Mouse (Mus musculus) gastrocnemius, postnatal 14 days (tissue): ENCODE measurements around the gene Sgip1. TPM values are rescaled to one million over a fixed set of nuclear protein-coding genes. Genes with fewer than 3 reads are reported as not detected.

Experiments
- DNase-seq: peaks from one replicate; pipeline ENCODE4 v3.0.0; 2021; ENCODE audit warnings: mixed read lengths
- intact Hi-C: fragments of 180-260 bp; cut with DNase I; formaldehyde crosslinking; loops from one replicate; pipeline ENCODE4 v1.15.1; 2025; ENCODE audit warnings: low total_unique reads
- total RNA-seq, 2 experiments: library from RNA; stranded (reverse); gene quantifications; 2 replicates each; pipeline ENCODE4 v1.2.3; 2021

Gene Sgip1
- total RNA-seq, 2 experiments from 2014 or later = 1.0 to 1.4 TPM

GRCm38 (mm10) chr4:102955294-102955956 lies 214.3 kb downstream of the Sgip1 start:
- intact Hi-C loops = no loop called here
- no peak for DNase-seq

- no peak for DNase-seq
- intact Hi-C loops = no loop called here
Measured at GRCm38 (mm10) chr4:102959409-102959808, 218.3 kb downstream of the Sgip1 start.

- intact Hi-C loops = no loop called here
- no peak for DNase-seq
Measured at GRCm38 (mm10) chr4:102964174-102964573, 223.1 kb downstream of the Sgip1 start.

- DNase-seq = no peak
Measured at GRCm38 (mm10) chr4:102967811-102968210, 226.7 kb downstream of the Sgip1 start.

GRCm38 (mm10) chr4:102969599-102969998 lies 228.5 kb downstream of the Sgip1 start:
- DNase-seq = no peak
- intact Hi-C loops = no loop called here

More at GRCm38 (mm10) chr4:102967811-102968210, 226.7 kb downstream of the Sgip1 start:
- intact Hi-C loops = no loop called here

GRCm38 (mm10) chr4:102971159-102971558 lies 230.1 kb downstream of the Sgip1 start:
- DNase-seq = no peak
- intact Hi-C loops = no loop called here

- DNase-seq = no peak
- intact Hi-C loops = no loop called here
Measured at GRCm38 (mm10) chr4:102972071-102972470, 231.0 kb downstream of the Sgip1 start.

GRCm38 (mm10) chr4:102974172-102974571 lies 233.1 kb downstream of the Sgip1 start:
- DNase-seq = no peak
- intact Hi-C loops = no loop called here

GRCm38 (mm10) chr4:102976290-102977275 lies 235.5 kb downstream of the Sgip1 start:
- no peak for DNase-seq
- intact Hi-C loops = no loop called here

GRCm38 (mm10) chr4:102977778-102978321 lies 236.8 kb downstream of the Sgip1 start:
- intact Hi-C loops = no loop called here
- DNase-seq = no peak

GRCm38 (mm10) chr4:102978440-102978839 lies 237.3 kb downstream of the Sgip1 start, which contains the start of gene Tctex1d1:
Gene Tctex1d1 (plus strand): TSS chr4:102978606.
- intact Hi-C loops = no loop called here
- DNase-seq = peak; percentile 14

GRCm38 (mm10) chr4:102979385-102979784 lies 238.3 kb downstream of the Sgip1 start:
- intact Hi-C loops = no loop called here
- no peak for DNase-seq

GRCm38 (mm10) chr4:102981709-102982108 lies 240.6 kb downstream of the Sgip1 start:
- intact Hi-C loops = no loop called here
- no peak for DNase-seq

GRCm38 (mm10) chr4:102986173-102986572 lies 245.1 kb downstream of the Sgip1 start:
- intact Hi-C loops = loop anchor here (5.0 kb wide), 1 partner anchor 156 kb away; no protein-coding TSS in a partner anchor
- no peak for DNase-seq

GRCm38 (mm10) chr4:102986917-102987316 lies 245.8 kb downstream of the Sgip1 start:
- intact Hi-C loops = loop anchor here (5.0 kb wide), 1 partner anchor 155 kb away; no protein-coding TSS in a partner anchor
- peak; percentile 31 for DNase-seq

- intact Hi-C loops = loop anchor here (5.0 kb wide), 1 partner anchor 155 kb away; no protein-coding TSS in a partner anchor
- DNase-seq = no peak
Measured at GRCm38 (mm10) chr4:102987325-102987724, 246.2 kb downstream of the Sgip1 start.

- no peak for DNase-seq
- intact Hi-C loops = loop anchor here (5.0 kb wide), 1 partner anchor 155 kb away; no protein-coding TSS in a partner anchor
Measured at GRCm38 (mm10) chr4:102987756-102988155, 246.7 kb downstream of the Sgip1 start.

GRCm38 (mm10) chr4:102988526-102988925 lies 247.4 kb downstream of the Sgip1 start:
- intact Hi-C loops = loop anchor here (5.0 kb wide), 1 partner anchor 154 kb away; no protein-coding TSS in a partner anchor

GRCm38 (mm10) chr4:102989391-102989790 lies 248.3 kb downstream of the Sgip1 start:
- DNase-seq = no peak
- intact Hi-C loops = loop anchor here (5.0 kb wide), 1 partner anchor 153 kb away; no protein-coding TSS in a partner anchor

More at GRCm38 (mm10) chr4:102988526-102988925, 247.4 kb downstream of the Sgip1 start:
- no peak for DNase-seq

- intact Hi-C loops = no loop called here
- DNase-seq = no peak
Measured at GRCm38 (mm10) chr4:102990016-102990415, 248.9 kb downstream of the Sgip1 start.
